Mouse (Mus musculus) heart, embryonic 14.5 days (tissue): ENCODE results near the gene Iffo1. TPM values are rescaled to one million over a fixed set of nuclear protein-coding genes. Genes with fewer than 3 reads are reported as not detected.
A peak's percentile ranks its signal among the peaks of the same experiment; 100 is the strongest.

Source experiments
- ATAC-seq: fragments of 200-750 bp; cut with Nextera tagmentation; 2 replicates; pipeline ENCODE4 v1.8.0; 2017; ENCODE audit warnings: low read depth, moderate TSS enrichment; ENCODE audit not compliant: insufficient number of reproducible peaks, insufficient read depth, low FRiP score
- H3K27ac ChIP-seq, 2 experiments: fragments of 200-500 bp in 1 of 2; fragments of 300-500 bp in 1 of 2; sonication (generic) in 1 of 2; replicated peaks in 1 of 2; 2 replicates each; pipeline ENCODE4 v1.5.1; 2012 to 2014; ENCODE audit warnings: low read depth in 2 of 2, low read length in 2 of 2, control low read depth in 1 of 2, mild to moderate bottlenecking in 1 of 2, mixed read lengths in 1 of 2; ENCODE audit not compliant: control insufficient read depth in 1 of 2, insufficient read depth in 1 of 2
- H3K27me3 ChIP-seq: fragments of 300-500 bp; sonication (generic); 2 replicates; pipeline ENCODE4 v1.6.1; 2014; ENCODE audit warnings: mild to moderate bottlenecking, low read length, control low read depth; ENCODE audit not compliant: control insufficient read depth, insufficient read depth
- H3K36me3 ChIP-seq: fragments of 300-500 bp; sonication (generic); 2 replicates; pipeline ENCODE4 v1.6.1; 2014; ENCODE audit warnings: mild to moderate bottlenecking, control low read depth, low read length, mixed read lengths; ENCODE audit not compliant: control insufficient read depth, insufficient read depth
- H3K4me1 ChIP-seq, 2 experiments: fragments of 200-500 bp in 1 of 2; fragments of 300-500 bp in 1 of 2; sonication (generic) in 1 of 2; 2 replicates each; pipeline ENCODE4 v1.6.1; 2012 to 2014; ENCODE audit warnings: low read length in 2 of 2, control low read depth in 1 of 2, mixed read lengths in 1 of 2; ENCODE audit not compliant: control insufficient read depth in 2 of 2, insufficient read depth in 2 of 2
- H3K4me2 ChIP-seq: fragments of 300-500 bp; sonication (generic); 2 replicates; pipeline ENCODE4 v1.6.1; 2014; ENCODE audit warnings: mild to moderate bottlenecking, low read length
- H3K4me3 ChIP-seq, 2 experiments: fragments of 200-500 bp in 1 of 2; fragments of 300-500 bp in 1 of 2; sonication (generic) in 1 of 2; 2 replicates each; pipeline ENCODE4 v1.5.1; 2012 to 2014; ENCODE audit warnings: low read length in 2 of 2, mild to moderate bottlenecking in 2 of 2, control low read depth in 1 of 2, low read depth in 1 of 2, moderate library complexity in 1 of 2; ENCODE audit not compliant: control insufficient read depth in 1 of 2, insufficient read depth in 1 of 2
- H3K9ac ChIP-seq: fragments of 300-500 bp; sonication (generic); 2 replicates; pipeline ENCODE4 v1.6.1; 2014; ENCODE audit warnings: mild to moderate bottlenecking, low read length
- H3K9me3 ChIP-seq: fragments of 300-500 bp; sonication (generic); 2 replicates; pipeline ENCODE4 v1.6.1; 2016; ENCODE audit warnings: low read length, control low read depth; ENCODE audit not compliant: control insufficient read depth
- WGBS: fragments of 180-500 bp; shearing (Covaris S2); extraction: QIAGEN DNeasy Blood & Tissue Kit; methylation state at CpG from one replicate; pipeline ENCODE4 v1.1.7; 2014; 5-methylcytosine and 5-hydroxymethylcytosine counted together
- polyA plus RNA-seq: library from polyadenylated mRNA; unstranded; fragments of >200 nt; fragmentation: Nextera tagmentation; extraction: Ambion mirVana; gene quantifications from 2 replicates; pipeline ENCODE4 v1.2.1, GENCODE M21; 2014

Iffo1 gene
- 8.7 and 9.7 TPM in 2 replicates for polyA plus RNA-seq

GRCm38 (mm10) chr6:125145001-125145400 is at the start of gene Iffo1:
Gene Iffo1 (plus strand): TSS chr6:125145241.
- H3K4me1 ChIP-seq = peaks cover 36 to 47% of the 10 kb centered on the region in 2 experiments
- peaks cover 45% of the 10 kb centered on the region for H3K36me3 ChIP-seq
- 0% methylated on average over 15 of the region's 16 CpGs for WGBS
- H3K4me2 ChIP-seq = peak within 1 kb of the TSS; percentile 87
- peak; percentile 79 for ATAC-seq
- peak within 1 kb of the TSS; percentile 81 to 83 for H3K4me3 ChIP-seq
- H3K9ac ChIP-seq = peak within 1 kb of the TSS; percentile 89
- no peaks in the 10 kb centered on the region for H3K9me3 ChIP-seq
- H3K27me3 ChIP-seq = no peaks in the 10 kb centered on the region
- peak within 1 kb of the TSS; percentile 86 to 92 for H3K27ac ChIP-seq

GRCm38 (mm10) chr6:125095391-125096278 is 49.4 kb upstream of the Iffo1 start, which contains the start of gene Chd4:
Gene Chd4 (plus strand): TSS chr6:125095981.
- ATAC-seq = peak; percentile 72

GRCm38 (mm10) chr6:125096279-125096596 is 48.8 kb upstream of the Iffo1 start:
- ATAC-seq = 0 out of 2 replicates have a peak, but pooled peaks have one; percentile 0
- Histone ChIP-seq H3K4me1 (peaks cover 21 to 30% of the 10 kb centered on the region in 2 experiments), H3K4me2 (peak overlapping the region; percentile 80), H3K27ac (peak overlapping the region; percentile 93 to 97), H3K9ac (peak overlapping the region; percentile 97), H3K9me3 (no peaks in the 10 kb centered on the region), H3K36me3 (peaks cover 34% of the 10 kb centered on the region), H3K27me3 (no peaks in the 10 kb centered on the region), H3K4me3 (peak overlapping the region; percentile 93 to 99)
- WGBS = under 1% methylated on average over 15 of the region's 32 CpGs

More at GRCm38 (mm10) chr6:125095391-125096278, 49.4 kb upstream of the Iffo1 start, which contains the start of gene Chd4:
- peaks cover 21 to 33% of the 10 kb centered on the region in 2 experiments for H3K4me1 ChIP-seq
- peak within 1 kb of the TSS; percentile 80 for H3K4me2 ChIP-seq
- H3K9me3 ChIP-seq = no peaks in the 10 kb centered on the region
- H3K4me3 ChIP-seq = peak within 1 kb of the TSS; percentile 93 to 99
- peak within 1 kb of the TSS; percentile 93 to 97 for H3K27ac ChIP-seq
- WGBS = 4% methylated on average over 33 of the region's 45 CpGs
- no peaks in the 10 kb centered on the region for H3K27me3 ChIP-seq
- peak within 1 kb of the TSS; percentile 97 for H3K9ac ChIP-seq
- peaks cover 28% of the 10 kb centered on the region for H3K36me3 ChIP-seq

GRCm38 (mm10) chr6:125096597-125097345 is 48.3 kb upstream of the Iffo1 start:
- peak overlapping the region; percentile 90 to 97 for H3K27ac ChIP-seq
- H3K9ac ChIP-seq = peak overlapping the region; percentile 97
- H3K27me3 ChIP-seq = no peaks in the 10 kb centered on the region
- peaks cover 21 to 30% of the 10 kb centered on the region in 2 experiments for H3K4me1 ChIP-seq
- peaks cover 39% of the 10 kb centered on the region for H3K36me3 ChIP-seq
- no peaks in the 10 kb centered on the region for H3K9me3 ChIP-seq
- peak overlapping the region; percentile 80 for H3K4me2 ChIP-seq
- under 1% methylated on average over 33 of the region's 44 CpGs for WGBS
- peak; percentile 57 for ATAC-seq
- H3K4me3 ChIP-seq = peak overlapping the region; percentile 93 to 99

- Histone ChIP-seq H3K27ac (peak overlapping the region; percentile 90 to 97), H3K4me3 (peak overlapping the region; percentile 93 to 99), H3K27me3 (no peaks in the 10 kb centered on the region), H3K4me1 (peaks cover 21 to 30% of the 10 kb centered on the region in 2 experiments), H3K9ac (peak overlapping the region; percentile 97), H3K36me3 (peaks cover 45% of the 10 kb centered on the region), H3K9me3 (no peaks in the 10 kb centered on the region), H3K4me2 (peak overlapping the region; percentile 80)
- ATAC-seq = 0 out of 2 replicates have a peak, but pooled peaks have one; percentile 2
- under 1% methylated on average over 12 of the region's 12 CpGs for WGBS
These were observed 47.7 kb upstream of the Iffo1 start for GRCm38 (mm10) chr6:125097346-125097689.

- peak overlapping the region; percentile 93 to 99 for H3K4me3 ChIP-seq
- H3K36me3 ChIP-seq = peaks cover 51% of the 10 kb centered on the region
- no peak overlapping the region for H3K27ac ChIP-seq
- no peaks in the 10 kb centered on the region for H3K9me3 ChIP-seq
- H3K4me1 ChIP-seq = peaks cover 21 to 30% of the 10 kb centered on the region in 2 experiments
- no peak for ATAC-seq
- 43% methylated on average over 8 of the region's 8 CpGs for WGBS
- H3K27me3 ChIP-seq = no peaks in the 10 kb centered on the region
- H3K9ac ChIP-seq = peak overlapping the region; percentile 97
- H3K4me2 ChIP-seq = peak overlapping the region; percentile 80
These were observed 47.1 kb upstream of the Iffo1 start for GRCm38 (mm10) chr6:125097951-125098350.

- 39% methylated on average over 3 of the region's 3 CpGs for WGBS
- H3K36me3 ChIP-seq = peaks cover 57% of the 10 kb centered on the region
- no peak overlapping the region for H3K27ac ChIP-seq
These were observed 46.5 kb upstream of the Iffo1 start for GRCm38 (mm10) chr6:125098513-125098912.

More at GRCm38 (mm10) chr6:125098513-125098912, 46.5 kb upstream of the Iffo1 start:
- Histone ChIP-seq H3K4me3 (peak overlapping the region; percentile 93 to 99; a peak in 3 of 4 replicates), H3K4me2 (peak overlapping the region; percentile 80), H3K4me1 (peaks cover 21 to 30% of the 10 kb centered on the region in 2 experiments), H3K9ac (peak overlapping the region; percentile 97), H3K9me3 (no peaks in the 10 kb centered on the region), H3K27me3 (no peaks in the 10 kb centered on the region)
- no peak for ATAC-seq
